Mouse (Mus musculus) liver, adult 2 months (tissue): ENCODE results near the gene Slc4a10.

Experiments used
- CTCF ChIP-seq: fragments of 200-500 bp; IDR thresholded peaks from 2 replicates; pipeline ENCODE4 v1.5.1; 2011; ENCODE audit warnings: low read depth, low read length, control low read depth
- POLR2A ChIP-seq: fragments of 200-500 bp; IDR thresholded peaks from 2 replicates; pipeline ENCODE4 v1.6.1; 2011; ENCODE audit warnings: low read length, control low read depth; ENCODE audit not compliant: insufficient read depth; ENCODE audit errors: extremely low read depth

DNA sequence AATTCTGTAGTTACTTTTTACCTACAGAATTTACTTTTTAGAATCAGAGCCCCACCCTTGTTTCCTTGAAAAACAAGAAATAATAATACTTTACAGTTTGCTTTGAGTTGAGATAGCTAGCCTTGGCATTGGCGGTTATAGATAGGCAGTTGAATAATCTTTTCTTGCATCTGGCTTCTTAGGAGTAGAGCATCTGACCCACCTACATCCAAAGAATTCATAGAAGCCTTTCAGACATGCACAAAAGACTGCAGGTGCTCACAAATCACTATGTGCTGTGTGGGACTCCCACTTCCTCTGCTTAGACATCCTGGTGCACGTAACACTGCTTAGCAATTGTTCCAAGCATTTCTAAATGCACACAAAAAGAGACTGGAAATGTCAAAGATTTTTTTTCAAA is 238.8 kb downstream of the Slc4a10 start:
- TF ChIP-seq CTCF, result no peak
- no peak for TF ChIP-seq POLR2A
